Mouse (Mus musculus) forebrain, embryonic 16.5 days (tissue): ENCODE results near the gene Togaram2. TPM values are rescaled to one million over a fixed set of nuclear protein-coding genes. Genes with fewer than 3 reads are reported as not detected.
"Not testable (repeated sequence)": the region's sequence is repeated elsewhere in the genome, so short reads cannot be mapped to it uniquely, and the experiment has no call there.

Experiments
- ATAC-seq: fragments of 200-750 bp; cut with Nextera tagmentation; 2 replicates; pipeline ENCODE4 v1.8.0; 2017; ENCODE audit warnings: mild to moderate bottlenecking, moderate library complexity
- H3K27ac ChIP-seq: fragments of 300-500 bp; sonication (generic); 2 replicates; pipeline ENCODE4 v1.5.1; 2014; ENCODE audit warnings: low read length, control low read depth
- H3K27me3 ChIP-seq: fragments of 300-500 bp; sonication (generic); replicated peaks from 2 replicates; pipeline ENCODE4 v1.6.1; 2014; ENCODE audit warnings: low read length; ENCODE audit not compliant: control insufficient read depth, insufficient read depth
- H3K36me3 ChIP-seq: fragments of 300-500 bp; sonication (generic); 2 replicates; pipeline ENCODE4 v1.6.1; 2014; ENCODE audit not compliant: control insufficient read depth, insufficient read depth
- H3K4me1 ChIP-seq: fragments of 300-500 bp; sonication (generic); replicated peaks from 2 replicates; pipeline ENCODE4 v1.6.1; 2014; ENCODE audit warnings: low read length; ENCODE audit not compliant: control insufficient read depth, insufficient read depth
- H3K4me2 ChIP-seq: fragments of 300-500 bp; sonication (generic); 2 replicates; pipeline ENCODE4 v1.6.1; 2014; ENCODE audit warnings: mild to moderate bottlenecking, low read length, control low read depth
- H3K4me3 ChIP-seq: fragments of 300-500 bp; sonication (generic); replicated peaks from 2 replicates; pipeline ENCODE4 v1.5.1; 2014; ENCODE audit warnings: mild to moderate bottlenecking, low read length, control low read depth
- H3K9ac ChIP-seq: fragments of 300-500 bp; sonication (generic); replicated peaks from 2 replicates; pipeline ENCODE4 v1.6.1; 2014; ENCODE audit warnings: low read depth, low read length, control low read depth
- H3K9me3 ChIP-seq: fragments of 300-500 bp; sonication (generic); 2 replicates; pipeline ENCODE4 v1.6.1; 2016; ENCODE audit warnings: low read length; ENCODE audit not compliant: control insufficient read depth
- WGBS: fragments of 180-500 bp; shearing (Covaris S2); extraction: QIAGEN DNeasy Blood & Tissue Kit; methylation state at CpG from one replicate; pipeline ENCODE4 v1.1.7; 2014; 5-methylcytosine and 5-hydroxymethylcytosine counted together
- polyA plus RNA-seq: library from polyadenylated mRNA; unstranded; fragments of >200 nt; fragmentation: Nextera tagmentation; extraction: Ambion mirVana; gene quantifications from 2 replicates; pipeline ENCODE4 v1.2.1, GENCODE M21; 2015

Togaram2 gene
- 0.54 and 0.60 TPM in 2 replicates for polyA plus RNA-seq

GRCm38 (mm10) chr17:71673092-71673491 lies at the start of gene Togaram2:
TSS of gene Togaram2 (plus strand) at chr17:71673261.
- Histone ChIP-seq H3K36me3 (no peaks in the 10 kb centered on the region), H3K27ac (no peak within 1 kb of the TSS), H3K9ac (no peak within 1 kb of the TSS; the same call in 1 of the 2 replicates), H3K9me3 (no peaks in the 10 kb centered on the region), H3K4me3 (no peak within 1 kb of the TSS), H3K4me1 (peaks cover 4% of the 10 kb centered on the region; the same call in 1 of the 2 replicates), H3K27me3 (no peaks in the 10 kb centered on the region), H3K4me2 (no peak within 1 kb of the TSS)
- 31% methylated on average over 9 of the region's 9 CpGs for WGBS
- ATAC-seq, result peak; percentile 45; the same call in 1 of the 2 replicates

DNA sequence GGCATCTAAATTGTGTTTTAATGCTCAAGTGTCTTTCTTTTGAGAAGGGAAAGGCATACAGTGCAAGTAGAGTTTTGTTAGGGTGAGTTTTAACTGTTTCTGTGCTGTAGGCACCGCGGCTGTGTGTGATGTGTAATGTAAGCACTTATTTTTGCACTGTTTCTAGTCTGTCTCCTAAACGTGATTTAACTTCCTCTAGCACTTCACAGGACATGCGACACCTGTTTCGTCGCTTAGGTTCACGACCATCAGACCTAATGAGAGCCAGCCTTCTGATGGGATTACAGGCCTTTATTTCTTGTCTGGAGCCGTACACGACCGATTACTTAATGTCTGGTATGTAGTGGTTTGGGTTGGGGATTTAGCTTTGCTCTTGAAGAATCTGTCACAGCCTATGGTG lies 41.3 kb upstream of the Togaram2 start:
- no peaks in the 10 kb centered on the region for H3K9me3 ChIP-seq
- 91% methylated on average over 10 of the region's 10 CpGs for WGBS
- H3K36me3 ChIP-seq, result peaks cover 22% of the 10 kb centered on the region
- no peak overlapping the region for H3K4me2 ChIP-seq
- H3K4me1 ChIP-seq, result no peaks in the 10 kb centered on the region
- no peak overlapping the region for H3K27ac ChIP-seq
- H3K9ac ChIP-seq, result no peak overlapping the region
- ATAC-seq, result no peak
- H3K27me3 ChIP-seq, result no peaks in the 10 kb centered on the region
- H3K4me3 ChIP-seq, result no peak overlapping the region

DNA sequence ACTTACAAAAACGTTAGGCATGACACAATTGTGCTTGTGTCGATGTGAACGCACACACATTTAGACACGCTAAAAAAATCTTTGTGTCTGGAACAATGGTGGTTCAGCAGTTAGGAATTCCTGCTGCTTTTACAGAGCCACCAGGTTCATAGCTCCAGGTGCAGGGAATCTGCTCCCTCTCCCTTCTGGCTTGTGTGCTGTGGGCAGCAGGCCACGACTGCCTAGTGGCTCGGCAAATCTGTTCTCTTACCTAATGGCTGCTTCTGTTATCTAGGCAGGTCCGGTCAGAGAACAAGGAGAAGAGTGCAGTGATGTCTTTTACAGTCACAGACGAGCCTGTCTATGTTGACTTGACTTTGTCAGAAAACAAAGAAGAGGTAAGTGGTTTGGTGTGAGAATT lies 39.7 kb upstream of the Togaram2 start:
- H3K9ac ChIP-seq, result no peak overlapping the region
- H3K27me3 ChIP-seq, result no peaks in the 10 kb centered on the region
- H3K36me3 ChIP-seq, result peaks cover 22% of the 10 kb centered on the region
- H3K9me3 ChIP-seq, result no peaks in the 10 kb centered on the region
- no peak overlapping the region for H3K4me3 ChIP-seq
- no peak overlapping the region for H3K4me2 ChIP-seq
- H3K4me1 ChIP-seq, result no peaks in the 10 kb centered on the region
- no peak for ATAC-seq
- WGBS, result 86% methylated on average over 8 of the region's 8 CpGs
- no peak overlapping the region for H3K27ac ChIP-seq

GRCm38 (mm10) chr17:71636786-71637185 lies 36.3 kb upstream of the Togaram2 start:
- H3K27me3 ChIP-seq, result no peaks in the 10 kb centered on the region
- peaks cover 22% of the 10 kb centered on the region for H3K36me3 ChIP-seq
- 92% methylated on average over 8 of the region's 8 CpGs for WGBS
- H3K9ac ChIP-seq, result no peak overlapping the region
- no peaks in the 10 kb centered on the region for H3K9me3 ChIP-seq
- H3K4me1 ChIP-seq, result no peaks in the 10 kb centered on the region
- H3K27ac ChIP-seq, result no peak overlapping the region
- no peak for ATAC-seq
- no peak overlapping the region for H3K4me2 ChIP-seq
- no peak overlapping the region for H3K4me3 ChIP-seq

DNA sequence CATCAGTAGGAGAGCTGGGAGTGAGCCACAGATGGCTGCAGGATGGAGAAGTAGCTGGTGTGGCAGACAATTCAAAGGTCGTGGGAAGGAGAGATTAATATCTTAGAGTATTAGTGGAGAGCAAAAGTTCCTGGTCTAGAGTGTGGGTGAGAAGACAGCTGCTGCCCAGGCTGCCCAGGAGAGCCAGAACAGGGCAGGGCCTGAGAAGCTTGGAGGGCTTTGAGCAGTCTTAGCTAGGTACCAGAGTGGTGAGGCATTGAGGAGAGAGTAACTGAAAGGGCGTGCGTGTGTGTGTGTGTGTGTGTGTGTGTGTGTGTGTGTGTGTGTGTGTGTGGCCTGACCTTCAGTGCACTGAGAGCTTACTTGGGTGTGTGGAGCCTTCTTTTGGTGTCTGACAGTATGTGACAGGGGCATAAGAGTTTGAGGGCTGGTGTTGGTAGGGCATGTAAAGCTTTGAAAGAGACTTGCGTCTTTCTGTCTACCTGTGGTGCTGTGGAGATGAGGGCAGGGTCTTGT lies 35.3 kb upstream of the Togaram2 start:
- Histone ChIP-seq H3K36me3 (peaks cover 25% of the 10 kb centered on the region), H3K4me2 (no peak overlapping the region), H3K27me3 (no peaks in the 10 kb centered on the region), H3K9me3 (no peaks in the 10 kb centered on the region), H3K4me1 (no peaks in the 10 kb centered on the region), H3K9ac (no peak overlapping the region), H3K4me3 (no peak overlapping the region), H3K27ac (no peak overlapping the region)
- no peak for ATAC-seq
- 95% methylated on average over 4 of the region's 4 CpGs for WGBS

- H3K27ac ChIP-seq, H3K4me2 ChIP-seq, H3K9me3 ChIP-seq, H3K4me1 ChIP-seq, H3K27me3 ChIP-seq, H3K4me3 ChIP-seq, ATAC-seq, H3K9ac ChIP-seq: not testable (repeated sequence)
- H3K36me3 ChIP-seq, result peaks cover 29% of the 10 kb centered on the region
- 82% methylated on average over 5 of the region's 5 CpGs for WGBS
Measured at GRCm38 (mm10) chr17:71639056-71639455, 34.0 kb upstream of the Togaram2 start.

DNA sequence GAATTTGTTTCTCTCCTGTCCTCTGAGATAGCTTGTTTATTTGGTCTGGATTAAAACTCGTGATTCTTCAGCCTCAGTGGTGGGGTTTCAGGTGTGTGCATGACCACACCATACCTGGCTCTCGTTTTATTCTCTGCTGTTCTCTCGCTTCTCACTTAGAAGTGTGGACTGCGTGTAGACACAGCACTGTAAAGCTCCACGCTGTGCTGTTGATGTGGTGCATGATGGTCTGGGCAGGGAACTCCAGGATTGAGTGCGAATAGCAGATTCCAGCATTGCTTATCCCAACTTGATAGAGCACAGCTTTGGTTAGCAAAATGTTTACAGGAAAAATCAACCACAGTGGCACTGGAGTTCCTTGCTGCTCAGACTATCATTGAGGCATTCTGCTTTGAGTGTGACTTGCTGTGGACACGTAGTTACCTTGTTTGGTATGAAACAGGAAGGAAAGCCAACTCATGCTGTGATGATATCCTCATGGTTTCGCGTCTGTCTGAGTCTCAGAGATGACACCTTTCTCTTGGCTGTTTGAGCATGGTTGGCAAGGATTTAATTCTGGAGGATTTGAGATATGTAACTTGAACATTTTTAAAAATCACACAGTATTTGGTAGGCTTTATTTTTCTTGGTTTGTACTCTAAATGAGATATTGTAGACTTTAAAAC lies 32.5 kb upstream of the Togaram2 start:
- H3K4me1 ChIP-seq, result no peaks in the 10 kb centered on the region
- H3K9ac ChIP-seq, result no peak overlapping the region
- H3K27me3 ChIP-seq, result no peaks in the 10 kb centered on the region
- H3K4me2 ChIP-seq, result no peak overlapping the region
- H3K9me3 ChIP-seq, result no peaks in the 10 kb centered on the region
- no peak overlapping the region for H3K27ac ChIP-seq
- ATAC-seq, result no peak
- 85% methylated on average over 9 of the region's 9 CpGs for WGBS
- no peak overlapping the region for H3K4me3 ChIP-seq
- H3K36me3 ChIP-seq, result peaks cover 28% of the 10 kb centered on the region

DNA sequence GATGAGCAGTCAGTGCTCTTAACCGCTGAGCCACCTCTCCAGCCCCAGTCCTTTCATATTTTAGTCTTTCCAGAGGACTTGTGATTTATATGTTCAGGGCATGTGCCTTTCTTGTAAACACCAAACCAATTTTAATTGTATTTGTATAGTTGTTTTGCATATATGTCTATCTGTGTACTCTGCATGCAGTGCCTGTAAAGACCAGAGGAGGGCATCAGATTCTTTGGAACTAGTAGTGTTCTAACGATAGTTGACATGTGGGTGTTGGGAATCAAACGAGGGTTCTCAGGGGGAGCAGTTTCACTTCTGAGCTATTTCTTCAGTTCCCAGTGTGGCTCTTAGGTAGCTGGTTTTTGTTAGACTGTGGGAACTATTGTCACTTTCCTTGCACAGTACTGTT lies 30.9 kb upstream of the Togaram2 start:
- H3K4me1 ChIP-seq, result no peaks in the 10 kb centered on the region
- WGBS, result 77% methylated on average over 3 of the region's 3 CpGs
- no peak overlapping the region for H3K4me2 ChIP-seq
- no peak overlapping the region for H3K9ac ChIP-seq
- no peaks in the 10 kb centered on the region for H3K9me3 ChIP-seq
- no peak overlapping the region for H3K4me3 ChIP-seq
- no peak overlapping the region for H3K27ac ChIP-seq
- H3K27me3 ChIP-seq, result no peaks in the 10 kb centered on the region
- peaks cover 28% of the 10 kb centered on the region for H3K36me3 ChIP-seq
- no peak for ATAC-seq

GRCm38 (mm10) chr17:71650011-71650410 lies 23.1 kb upstream of the Togaram2 start:
- Histone ChIP-seq H3K9me3 (no peaks in the 10 kb centered on the region), H3K27ac (no peak overlapping the region), H3K4me2 (no peak overlapping the region), H3K4me1 (no peaks in the 10 kb centered on the region), H3K27me3 (no peaks in the 10 kb centered on the region), H3K4me3 (no peak overlapping the region), H3K9ac (no peak overlapping the region), H3K36me3 (peaks cover 19% of the 10 kb centered on the region)
- no peak for ATAC-seq
- WGBS, result 93% methylated on average over 9 of the region's 9 CpGs
